Mouse (Mus musculus): ENCODE results near the gene Armcx2. TPM values are rescaled to one million over a fixed set of nuclear protein-coding genes. Genes with fewer than 3 reads are reported as not detected.
"Not testable (repeated sequence)": the region's sequence is repeated elsewhere in the genome, so short reads cannot be mapped to it uniquely, and the experiment has no call there.

The Armcx2 gene
- total RNA-seq (2014; rRNA removed) (114 and 129 TPM in 2 replicates), polyA plus RNA-seq (2015; fragmentation: Nextera tagmentation; extraction: Ambion mirVana) (85.4 and 88.1 TPM in 2 replicates)

DNA sequence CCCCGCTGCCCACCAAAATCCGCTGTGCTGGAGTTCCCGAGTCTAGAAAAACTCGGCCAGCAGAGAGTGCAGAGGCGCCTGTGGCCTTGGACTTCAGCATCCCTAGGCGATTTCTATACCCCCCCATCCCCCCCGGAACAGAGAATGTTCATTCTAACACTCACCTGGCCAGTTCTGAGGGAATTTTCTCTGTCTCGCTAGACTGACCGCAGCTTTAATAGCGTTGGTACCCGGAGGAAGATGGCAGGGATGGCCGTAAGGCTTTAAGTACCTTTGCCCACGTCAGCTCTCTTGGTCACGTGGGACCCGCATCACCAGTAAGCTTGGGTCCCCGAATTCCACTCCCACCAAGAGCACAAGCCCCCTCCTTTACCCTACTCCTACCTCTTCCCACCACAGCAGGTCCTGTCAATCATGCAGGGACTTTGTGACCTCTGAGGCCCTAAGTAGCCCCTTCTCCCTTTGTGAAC lies at the start of gene Armcx2:
Gene Armcx2 (minus strand): TSS at position 467 of the 470 bp plus-strand sequence.
- peak within 1 kb of the TSS; percentile 74 for H3K9ac ChIP-seq (replicated peaks; ENCODE audit: low read length, poor library complexity, severe bottlenecking)
- peak; percentile 87 for DNase-seq (ENCODE audit: low spot score)
- no peaks in the 10 kb centered on the region for H3K4me1 ChIP-seq (ENCODE audit: insufficient read depth, low read length)
- H3K4me2 ChIP-seq (ENCODE audit: low read depth, low read length, poor library complexity, severe bottlenecking), result peak within 1 kb of the TSS; percentile 51
- H3K27me3 ChIP-seq (ENCODE audit: insufficient read depth, low read length), result no peaks in the 10 kb centered on the region
- TF ChIP-seq CTCF (IDR thresholded peaks at IDR 0.05), result no peak
- peak within 1 kb of the TSS; percentile 55 for H3K4me3 ChIP-seq (ENCODE audit: low read depth, low read length)
- 25% methylated on average over 12 of the region's 16 CpGs for WGBS
- H3K27ac ChIP-seq (ENCODE audit: low read depth, low read length), result peak within 1 kb of the TSS; percentile 89
- peak; percentile 92 for ATAC-seq (ENCODE audit: low FRiP score)
- peaks cover 10% of the 10 kb centered on the region; the same call in 1 of the 2 replicates for H3K36me3 ChIP-seq (ENCODE audit: insufficient read depth, low read length)
- no peaks in the 10 kb centered on the region for H3K9me3 ChIP-seq (ENCODE audit: low read length)

DNA sequence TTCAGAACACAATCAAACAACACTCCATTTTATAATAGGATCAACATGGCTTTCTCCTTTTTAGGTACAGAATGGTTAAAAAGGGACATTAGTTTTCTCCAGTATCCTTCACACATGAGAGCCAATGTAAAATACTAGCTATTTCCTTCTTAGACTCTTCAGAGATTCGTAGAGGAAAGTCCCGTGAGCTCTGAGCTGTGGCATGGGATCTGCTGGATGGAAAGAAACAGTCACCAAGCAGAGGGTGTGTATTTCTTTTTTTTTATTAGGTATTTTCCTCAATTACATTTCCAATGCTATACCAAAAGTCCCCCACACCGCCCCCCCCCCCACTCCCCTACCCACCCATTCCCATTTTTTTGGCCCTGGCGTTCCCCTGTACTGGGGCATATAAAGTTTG lies 40.6 kb upstream of the Armcx2 start:
- Histone ChIP-seq H3K4me1 (ENCODE audit: insufficient read depth, low read length) (no peaks in the 10 kb centered on the region), H3K27ac (ENCODE audit: low read depth, low read length) (no peak overlapping the region), H3K27me3 (ENCODE audit: insufficient read depth, low read length) (no peaks in the 10 kb centered on the region), H3K4me3 (ENCODE audit: low read depth, low read length) (no peak overlapping the region), H3K9ac (replicated peaks; ENCODE audit: low read length, poor library complexity, severe bottlenecking) (no peak overlapping the region), H3K4me2 (ENCODE audit: low read depth, low read length, poor library complexity, severe bottlenecking) (no peak overlapping the region), H3K36me3 (ENCODE audit: insufficient read depth, low read length) (no peaks in the 10 kb centered on the region), H3K9me3 (ENCODE audit: low read length) (no peaks in the 10 kb centered on the region)
- no peak for ATAC-seq (ENCODE audit: low FRiP score)
- DNase-seq (ENCODE audit: low spot score), result no peak
- TF ChIP-seq CTCF (IDR thresholded peaks at IDR 0.05), result no peak
- WGBS, result 87% methylated on average over 4 of the region's 4 CpGs

DNA sequence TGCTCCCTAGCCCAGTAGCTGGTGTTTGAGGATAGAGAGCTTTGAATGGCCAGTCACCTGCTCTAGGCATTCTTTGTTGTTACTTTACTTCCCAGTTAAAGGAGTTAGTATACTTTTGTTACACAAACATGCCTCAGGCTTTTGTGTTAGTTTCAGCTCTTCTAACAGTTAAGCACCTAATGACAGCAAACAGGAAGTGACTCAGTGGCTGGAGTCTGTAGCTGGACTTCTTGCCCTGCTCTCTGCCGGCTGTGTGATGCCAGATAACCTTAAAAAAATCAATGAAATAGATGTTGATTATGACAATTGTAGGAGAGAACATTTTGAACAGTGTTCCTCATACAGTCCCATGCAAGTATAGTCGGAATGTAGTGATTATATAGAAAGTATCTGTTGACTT lies 35.4 kb upstream of the Armcx2 start:
- no peak overlapping the region for H3K4me3 ChIP-seq (ENCODE audit: low read depth, low read length)
- H3K4me2 ChIP-seq (ENCODE audit: low read depth, low read length, poor library complexity, severe bottlenecking), result no peak overlapping the region
- TF ChIP-seq CTCF (IDR thresholded peaks at IDR 0.05), result no peak
- 72% methylated on average over 2 of the region's 2 CpGs for WGBS
- no peaks in the 10 kb centered on the region for H3K4me1 ChIP-seq (ENCODE audit: insufficient read depth, low read length)
- no peak overlapping the region for H3K9ac ChIP-seq (replicated peaks; ENCODE audit: low read length, poor library complexity, severe bottlenecking)
- H3K36me3 ChIP-seq (ENCODE audit: insufficient read depth, low read length), result no peaks in the 10 kb centered on the region
- H3K9me3 ChIP-seq (ENCODE audit: low read length), result no peaks in the 10 kb centered on the region
- H3K27ac ChIP-seq (ENCODE audit: low read depth, low read length), result no peak overlapping the region
- ATAC-seq (ENCODE audit: low FRiP score) (no peak), DNase-seq (ENCODE audit: low spot score) (no peak)
- peaks cover 3% of the 10 kb centered on the region; the same call in 1 of the 2 replicates for H3K27me3 ChIP-seq (ENCODE audit: insufficient read depth, low read length)

DNA sequence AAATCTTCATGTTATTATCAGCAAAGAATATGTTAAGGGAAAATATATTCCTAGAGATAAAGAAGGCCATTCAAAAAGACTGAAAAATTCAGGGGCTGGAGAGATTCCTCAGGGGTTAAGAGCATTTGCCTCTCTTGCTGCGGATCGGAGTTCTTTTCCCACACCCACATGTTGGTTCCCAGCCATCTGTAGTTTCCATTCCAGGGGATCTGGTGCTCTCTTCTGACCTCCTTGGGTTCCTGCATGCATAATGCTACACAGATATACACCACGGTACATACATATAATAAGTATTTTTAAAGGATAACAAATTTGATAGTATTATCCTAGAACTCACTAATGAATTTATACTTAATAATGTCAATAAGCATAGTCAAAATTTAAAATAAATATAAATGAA lies 21.5 kb upstream of the Armcx2 start:
- no peak overlapping the region for H3K4me3 ChIP-seq (ENCODE audit: low read depth, low read length)
- no peak overlapping the region for H3K4me2 ChIP-seq (ENCODE audit: low read depth, low read length, poor library complexity, severe bottlenecking)
- TF ChIP-seq CTCF (IDR thresholded peaks at IDR 0.05), result no peak
- no peaks in the 10 kb centered on the region for H3K9me3 ChIP-seq (ENCODE audit: low read length)
- no peaks in the 10 kb centered on the region; the same call in 1 of the 2 replicates for H3K27me3 ChIP-seq (ENCODE audit: insufficient read depth, low read length)
- no peak overlapping the region for H3K27ac ChIP-seq (ENCODE audit: low read depth, low read length)
- 52% methylated on average over 3 of the region's 3 CpGs for WGBS
- no peaks in the 10 kb centered on the region for H3K4me1 ChIP-seq (ENCODE audit: insufficient read depth, low read length)
- H3K9ac ChIP-seq (replicated peaks; ENCODE audit: low read length, poor library complexity, severe bottlenecking), result no peak overlapping the region
- DNase-seq (ENCODE audit: low spot score) (no peak), ATAC-seq (ENCODE audit: low FRiP score) (no peak)
- no peaks in the 10 kb centered on the region for H3K36me3 ChIP-seq (ENCODE audit: insufficient read depth, low read length)

- ATAC-seq (ENCODE audit: low FRiP score) (peak; percentile 82), DNase-seq (ENCODE audit: low spot score) (peak; percentile 63)
- peak overlapping the region; percentile 89 for H3K27ac ChIP-seq (ENCODE audit: low read depth, low read length)
- H3K4me2 ChIP-seq (ENCODE audit: low read depth, low read length, poor library complexity, severe bottlenecking), result peak overlapping the region; percentile 51
- no peaks in the 10 kb centered on the region for H3K4me1 ChIP-seq (ENCODE audit: insufficient read depth, low read length)
- H3K9me3 ChIP-seq (ENCODE audit: low read length), result no peaks in the 10 kb centered on the region
- H3K36me3 ChIP-seq (ENCODE audit: insufficient read depth, low read length), result peaks cover 10% of the 10 kb centered on the region; the same call in 1 of the 2 replicates
- H3K4me3 ChIP-seq (ENCODE audit: low read depth, low read length), result peak overlapping the region; percentile 55
- WGBS, result 15% methylated on average over 27 of the region's 28 CpGs
- no peaks in the 10 kb centered on the region for H3K27me3 ChIP-seq (ENCODE audit: insufficient read depth, low read length)
- peak overlapping the region; percentile 74 for H3K9ac ChIP-seq (replicated peaks; ENCODE audit: low read length, poor library complexity, severe bottlenecking)
- TF ChIP-seq CTCF (IDR thresholded peaks at IDR 0.05), result peak; percentile 35
Observed at GRCm38 (mm10) chrX:134807833-134808754, 927 bp downstream of the Armcx2 start.

GRCm38 (mm10) chrX:134787728-134788127 lies 21.3 kb downstream of the Armcx2 start:
- Histone ChIP-seq H3K27ac (ENCODE audit: low read depth, low read length) (no peak overlapping the region), H3K27me3 (ENCODE audit: insufficient read depth, low read length) (no peaks in the 10 kb centered on the region; the same call in 1 of the 2 replicates), H3K9me3 (ENCODE audit: low read length) (no peaks in the 10 kb centered on the region), H3K4me1 (ENCODE audit: insufficient read depth, low read length) (no peaks in the 10 kb centered on the region), H3K36me3 (ENCODE audit: insufficient read depth, low read length) (no peaks in the 10 kb centered on the region), H3K4me3 (ENCODE audit: low read depth, low read length) (no peak overlapping the region), H3K9ac (replicated peaks; ENCODE audit: low read length, poor library complexity, severe bottlenecking) (no peak overlapping the region), H3K4me2 (ENCODE audit: low read depth, low read length, poor library complexity, severe bottlenecking) (no peak overlapping the region)
- no peak for DNase-seq (ENCODE audit: low spot score)
- TF ChIP-seq CTCF (IDR thresholded peaks at IDR 0.05), result no peak
- 75% methylated on average over 4 of the region's 4 CpGs for WGBS
- no peak for ATAC-seq (ENCODE audit: low FRiP score)

- H3K27ac ChIP-seq (ENCODE audit: low read depth, low read length); ATAC-seq (ENCODE audit: low FRiP score); H3K9ac ChIP-seq (replicated peaks; ENCODE audit: low read length, poor library complexity, severe bottlenecking); H3K4me3 ChIP-seq (ENCODE audit: low read depth, low read length); H3K4me1 ChIP-seq (ENCODE audit: insufficient read depth, low read length); H3K36me3 ChIP-seq (ENCODE audit: insufficient read depth, low read length); H3K9me3 ChIP-seq (ENCODE audit: low read length); DNase-seq (ENCODE audit: low spot score); H3K4me2 ChIP-seq (ENCODE audit: low read depth, low read length, poor library complexity, severe bottlenecking); H3K27me3 ChIP-seq (ENCODE audit: insufficient read depth, low read length): not testable (repeated sequence)
- WGBS, result 41% methylated on average over 4 of the region's 4 CpGs
Observed at GRCm38 (mm10) chrX:134763428-134764198, 45.4 kb downstream of the Armcx2 start.
